Mouse (Mus musculus): ENCODE results near the gene Tmem144. TPM values are rescaled to one million over a fixed set of nuclear protein-coding genes. Genes with fewer than 3 reads are reported as not detected.
A peak's percentile ranks its signal among the peaks of the same experiment; 100 is the strongest.

Gene Tmem144
- polyA plus RNA-seq, 1 experiment from 2014 or later: 5.0 TPM

DNA sequence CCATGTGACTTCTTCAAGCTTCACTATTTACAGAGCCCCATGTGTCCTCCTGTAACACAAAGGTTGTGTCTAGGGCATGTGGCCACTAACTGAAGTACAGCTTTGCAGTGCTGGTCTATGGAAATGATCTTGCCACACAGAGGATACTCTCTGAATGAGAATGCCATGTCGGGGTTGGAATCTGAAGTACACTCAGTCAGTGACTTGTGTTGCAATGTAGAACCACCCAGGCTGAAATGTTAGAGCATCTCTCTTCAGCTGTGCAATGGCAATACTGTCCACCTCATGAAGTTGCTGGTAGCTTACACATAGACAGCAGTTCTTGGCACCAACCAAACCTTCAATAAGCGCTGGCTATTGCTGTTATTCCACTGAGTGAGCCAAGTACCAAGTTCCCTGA lies 35.4 kb upstream of the Tmem144 start:
- peaks cover 5% of the 10 kb centered on the region for H3K4me1 ChIP-seq (ENCODE audit: insufficient read depth)
- H3K36me3 ChIP-seq (ENCODE audit: insufficient read depth): no peaks in the 10 kb centered on the region
- DNase-seq (no peak), ATAC-seq (ENCODE audit: insufficient read depth) (no peak)
- H3K4me2 ChIP-seq: peak overlapping the region; percentile 71
- no peak overlapping the region for H3K27ac ChIP-seq (ENCODE audit: low read depth)
- TF ChIP-seq CTCF (IDR thresholded peaks at IDR 0.05; ENCODE audit: low read depth): no peak
- H3K9ac ChIP-seq: no peak overlapping the region
- H3K27me3 ChIP-seq (ENCODE audit: insufficient read depth, low read length): no peaks in the 10 kb centered on the region
- WGBS: 74% methylated on average over 2 of the region's 2 CpGs
- H3K4me3 ChIP-seq (ENCODE audit: low read depth, low read length): peak overlapping the region; percentile 42
- no peaks in the 10 kb centered on the region for H3K9me3 ChIP-seq (ENCODE audit: low read depth, low read length)

DNA sequence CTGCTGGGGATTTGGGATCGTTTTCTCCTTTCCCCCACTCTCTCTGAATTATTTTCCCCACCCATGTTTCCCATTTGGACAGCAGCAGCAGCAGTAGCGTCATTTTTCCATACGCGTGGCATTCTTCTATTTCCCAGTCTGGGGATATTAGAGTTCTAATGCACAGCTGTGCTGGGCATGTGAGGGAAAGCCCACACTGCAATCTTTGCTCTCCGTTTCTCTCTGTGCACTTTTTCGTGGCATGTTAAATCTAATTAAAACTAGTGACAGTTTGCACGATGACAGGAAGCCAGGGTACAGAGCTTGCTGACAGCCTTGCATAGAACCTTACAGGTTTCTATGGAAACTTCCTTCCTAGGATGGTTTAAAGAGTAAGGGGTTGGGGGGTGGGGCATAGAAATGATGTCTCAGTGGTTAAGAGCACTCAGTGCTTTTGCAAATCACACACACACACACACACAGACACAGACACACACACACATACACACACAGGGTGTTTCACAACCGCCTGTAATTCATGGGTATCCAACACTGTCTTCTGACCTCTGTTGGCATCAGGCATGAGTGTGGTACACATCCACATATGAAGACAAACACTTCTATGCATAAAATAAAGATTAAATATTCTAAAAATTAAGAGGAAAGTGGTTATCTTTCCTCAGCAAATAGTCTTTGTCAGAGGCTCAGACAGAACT lies 34.7 kb upstream of the Tmem144 start:
- no peaks in the 10 kb centered on the region for H3K9me3 ChIP-seq (ENCODE audit: low read depth, low read length)
- no peak for TF ChIP-seq CTCF (IDR thresholded peaks at IDR 0.05; ENCODE audit: low read depth)
- peak overlapping the region; percentile 11; the same call in 1 of the 2 replicates for H3K9ac ChIP-seq
- H3K27me3 ChIP-seq (ENCODE audit: insufficient read depth, low read length): no peaks in the 10 kb centered on the region
- no peak overlapping the region for H3K27ac ChIP-seq (ENCODE audit: low read depth)
- 34% methylated on average over 8 of the region's 8 CpGs for WGBS
- ATAC-seq (ENCODE audit: insufficient read depth): no peak
- H3K4me1 ChIP-seq (ENCODE audit: insufficient read depth): peaks cover 5% of the 10 kb centered on the region
- no peak for DNase-seq
- peak overlapping the region; percentile 71 for H3K4me2 ChIP-seq
- peak overlapping the region; percentile 42 for H3K4me3 ChIP-seq (ENCODE audit: low read depth, low read length)
- no peaks in the 10 kb centered on the region for H3K36me3 ChIP-seq (ENCODE audit: insufficient read depth)

DNA sequence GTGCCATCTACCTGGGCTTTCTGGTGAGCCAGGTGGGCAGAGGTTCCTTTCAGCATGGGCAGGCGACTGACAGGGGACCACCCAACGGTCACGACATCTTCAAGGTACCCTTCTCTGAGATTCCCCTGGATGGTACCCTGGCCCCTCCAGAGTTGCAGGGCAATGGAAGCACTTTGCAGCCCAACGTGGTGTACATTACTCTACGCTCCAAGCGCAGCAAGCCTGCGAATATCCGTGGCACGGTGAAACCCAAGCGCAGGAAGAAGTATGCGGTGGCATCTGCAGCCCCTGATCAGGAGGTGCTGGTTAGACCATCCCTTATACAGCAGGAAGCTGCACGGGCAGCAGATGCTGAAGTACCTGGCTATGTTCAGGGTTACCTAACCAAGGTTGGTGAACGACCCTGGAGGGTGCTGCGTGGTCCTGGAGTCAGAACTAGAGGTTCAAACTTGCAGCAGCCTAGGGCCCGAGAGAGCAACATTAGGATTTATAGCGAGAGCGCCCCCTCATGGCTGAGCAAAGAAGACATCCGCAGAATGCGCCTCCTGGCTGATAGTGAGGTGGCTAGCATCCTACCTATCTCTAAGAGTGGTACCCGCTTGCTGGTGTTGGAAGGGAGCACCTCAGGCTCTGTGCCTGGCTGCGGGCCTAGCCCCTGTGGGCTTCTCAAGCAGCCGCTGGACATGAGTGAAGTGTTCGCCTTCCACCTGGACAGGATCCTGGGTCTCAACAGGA lies 34.0 kb upstream of the Tmem144 start:
- TF ChIP-seq CTCF (IDR thresholded peaks at IDR 0.05; ENCODE audit: low read depth): peak; percentile 62
- DNase-seq (peak; percentile 39), ATAC-seq (ENCODE audit: insufficient read depth) (peak; percentile 39; the same call in 1 of the 2 replicates)
- H3K4me3 ChIP-seq (ENCODE audit: low read depth, low read length): peak overlapping the region; percentile 42
- peak overlapping the region; percentile 92 for H3K27ac ChIP-seq (ENCODE audit: low read depth)
- H3K4me2 ChIP-seq: peak overlapping the region; percentile 71
- H3K4me1 ChIP-seq (ENCODE audit: insufficient read depth): peaks cover 5% of the 10 kb centered on the region
- peak overlapping the region; percentile 55 for H3K9ac ChIP-seq
- no peaks in the 10 kb centered on the region for H3K9me3 ChIP-seq (ENCODE audit: low read depth, low read length)
- H3K36me3 ChIP-seq (ENCODE audit: insufficient read depth): no peaks in the 10 kb centered on the region
- 60% methylated on average over 23 of the region's 23 CpGs for WGBS
- no peaks in the 10 kb centered on the region for H3K27me3 ChIP-seq (ENCODE audit: insufficient read depth, low read length)

DNA sequence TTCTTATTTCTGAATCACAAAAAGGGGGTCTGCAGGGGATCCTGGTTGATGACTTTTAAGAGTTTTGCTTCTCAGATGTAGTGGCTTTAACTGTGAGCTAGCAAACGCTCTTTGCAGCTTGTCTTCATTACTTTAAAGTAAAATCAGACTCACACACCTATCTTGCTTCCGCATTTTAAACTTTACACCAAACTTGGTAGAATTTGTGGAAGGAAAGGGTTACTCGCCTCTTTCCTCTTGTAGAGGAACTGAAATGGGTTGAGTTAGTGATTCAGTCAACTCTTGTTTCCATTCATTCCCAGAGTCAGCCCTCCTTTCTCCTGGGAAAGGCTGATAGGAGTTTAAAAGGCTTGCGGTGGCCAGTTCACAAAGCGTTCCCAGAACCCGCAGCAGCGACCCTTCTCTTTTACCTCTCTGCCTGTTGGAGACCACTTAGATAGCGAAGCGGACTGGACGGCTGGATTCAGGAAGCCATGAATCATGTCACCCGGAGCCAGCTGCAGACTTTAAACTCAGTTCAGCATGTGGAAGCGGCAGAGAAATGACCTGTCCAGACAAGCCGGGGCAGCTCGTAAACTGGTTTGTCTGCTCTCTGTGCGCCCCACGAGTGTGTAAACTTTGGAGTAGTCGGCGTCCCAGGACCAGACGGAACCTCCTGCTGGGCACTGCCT lies 33.2 kb upstream of the Tmem144 start:
- Histone ChIP-seq H3K4me1 (ENCODE audit: insufficient read depth) (peaks cover 5% of the 10 kb centered on the region), H3K27ac (ENCODE audit: low read depth) (peak overlapping the region; percentile 92), H3K36me3 (ENCODE audit: insufficient read depth) (no peaks in the 10 kb centered on the region), H3K9ac (peak overlapping the region; percentile 55), H3K9me3 (ENCODE audit: low read depth, low read length) (no peaks in the 10 kb centered on the region), H3K27me3 (ENCODE audit: insufficient read depth, low read length) (no peaks in the 10 kb centered on the region), H3K4me2 (peak overlapping the region; percentile 71), H3K4me3 (ENCODE audit: low read depth, low read length) (peak overlapping the region; percentile 42)
- ATAC-seq (ENCODE audit: insufficient read depth): peak; percentile 73; the same call in 1 of the 2 replicates
- DNase-seq: peak; percentile 80
- WGBS: 5% methylated on average over 19 of the region's 19 CpGs
- no peak for TF ChIP-seq CTCF (IDR thresholded peaks at IDR 0.05; ENCODE audit: low read depth)

DNA sequence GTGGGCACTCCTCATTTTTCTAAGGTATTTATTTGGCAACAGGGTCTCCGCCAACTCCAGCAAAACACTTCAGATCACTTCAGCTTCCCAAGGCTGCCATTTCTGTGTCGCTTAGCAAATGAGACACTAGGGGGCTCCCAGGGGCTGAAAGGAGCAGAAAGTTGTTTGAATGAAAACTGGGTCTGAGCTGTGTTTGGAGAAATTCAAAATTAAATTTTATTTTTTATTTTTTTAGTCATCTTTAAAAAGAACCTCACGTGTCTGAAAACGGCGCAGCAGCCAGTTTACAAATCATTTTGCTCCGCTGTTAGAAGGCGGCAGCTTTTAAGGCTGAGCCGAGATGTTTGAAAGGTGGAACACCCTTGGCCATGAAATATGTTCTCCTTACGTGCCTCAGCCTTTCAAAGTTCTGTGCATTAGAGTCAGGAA lies 32.2 kb upstream of the Tmem144 start:
- DNase-seq: peak; percentile 90
- ATAC-seq (ENCODE audit: insufficient read depth): peak; percentile 32; the same call in 1 of the 2 replicates
- Histone ChIP-seq H3K9me3 (ENCODE audit: low read depth, low read length) (no peaks in the 10 kb centered on the region), H3K27ac (ENCODE audit: low read depth) (peak overlapping the region; percentile 69; the same call in 1 of the 2 replicates), H3K36me3 (ENCODE audit: insufficient read depth) (no peaks in the 10 kb centered on the region), H3K9ac (peak overlapping the region; percentile 43), H3K27me3 (ENCODE audit: insufficient read depth, low read length) (no peaks in the 10 kb centered on the region), H3K4me2 (peak overlapping the region; percentile 71), H3K4me1 (ENCODE audit: insufficient read depth) (peaks cover 5% of the 10 kb centered on the region), H3K4me3 (ENCODE audit: low read depth, low read length) (peak overlapping the region; percentile 42)
- WGBS: 4% methylated on average over 9 of the region's 9 CpGs
- TF ChIP-seq CTCF (IDR thresholded peaks at IDR 0.05; ENCODE audit: low read depth): peak; percentile 80

DNA sequence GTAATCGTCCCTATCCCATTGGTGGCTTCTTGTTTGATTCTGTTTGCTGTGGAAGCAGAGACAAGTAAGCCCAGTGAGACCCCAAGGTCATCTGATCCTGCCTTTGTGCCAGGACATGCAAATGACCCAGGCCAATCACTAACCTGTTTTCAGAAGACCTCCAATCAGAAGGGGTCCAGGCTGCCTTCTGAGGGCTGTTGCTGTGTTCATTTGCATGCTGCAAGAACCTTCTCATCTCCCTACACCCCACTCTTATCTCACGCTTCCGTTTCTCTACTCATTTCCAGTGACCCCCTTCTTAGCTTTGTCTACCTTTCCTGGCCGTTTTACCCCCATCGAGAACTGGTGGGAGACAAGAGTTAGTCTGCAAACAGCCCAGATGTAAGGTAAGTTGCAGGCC lies 31.7 kb upstream of the Tmem144 start, which contains the start of gene Fam198b:
Gene Fam198b, plus strand, starts transcription at position 229 of the 400 bp plus-strand sequence.
- TF ChIP-seq CTCF (IDR thresholded peaks at IDR 0.05; ENCODE audit: low read depth): no peak
- H3K9ac ChIP-seq: peak within 1 kb of the TSS; percentile 43
- no peak for DNase-seq
- H3K9me3 ChIP-seq (ENCODE audit: low read depth, low read length): no peaks in the 10 kb centered on the region
- peak within 1 kb of the TSS; percentile 71 for H3K4me2 ChIP-seq
- no peaks in the 10 kb centered on the region for H3K27me3 ChIP-seq (ENCODE audit: insufficient read depth, low read length)
- 24% methylated on average over 5 of the region's 5 CpGs for WGBS
- H3K4me3 ChIP-seq (ENCODE audit: low read depth, low read length): peak within 1 kb of the TSS; percentile 42
- H3K36me3 ChIP-seq (ENCODE audit: insufficient read depth): no peaks in the 10 kb centered on the region
- ATAC-seq (ENCODE audit: insufficient read depth): no peak
- peaks cover 5% of the 10 kb centered on the region for H3K4me1 ChIP-seq (ENCODE audit: insufficient read depth)
- H3K27ac ChIP-seq (ENCODE audit: low read depth): peak within 1 kb of the TSS; percentile 69; the same call in 1 of the 2 replicates
